Mouse (Mus musculus) hindbrain, embryonic 14.5 days (tissue): Measurements from ENCODE around the gene Scel. TPM values are rescaled to one million over a fixed set of nuclear protein-coding genes. Genes with fewer than 3 reads are reported as not detected.

Experiments used
- ATAC-seq: fragments of 200-750 bp; cut with Nextera tagmentation; 2 replicates; pipeline ENCODE4 v1.8.0; 2017; ENCODE audit warnings: moderate number of reproducible peaks, mild to moderate bottlenecking, moderate TSS enrichment, moderate library complexity; ENCODE audit not compliant: low FRiP score
- DNase-seq: peaks from one replicate; pipeline ENCODE4 v3.0.0-alpha.2; 2015; ENCODE audit warnings: low spot score
- H3K27ac ChIP-seq: fragments of 300-500 bp; sonication (generic); 2 replicates; pipeline ENCODE4 v1.5.1; 2014; ENCODE audit warnings: mild to moderate bottlenecking, moderate library complexity
- H3K27me3 ChIP-seq: fragments of 300-500 bp; sonication (generic); 2 replicates; pipeline ENCODE4 v1.6.1; 2014; ENCODE audit warnings: mild to moderate bottlenecking, low read length, mixed read lengths; ENCODE audit not compliant: control insufficient read depth, insufficient read depth
- H3K36me3 ChIP-seq: fragments of 300-500 bp; sonication (generic); replicated peaks from 2 replicates; pipeline ENCODE4 v1.6.1; 2014; ENCODE audit not compliant: control insufficient read depth, insufficient read depth
- H3K4me1 ChIP-seq: fragments of 300-500 bp; sonication (generic); replicated peaks from 2 replicates; pipeline ENCODE4 v1.6.1; 2014; ENCODE audit warnings: antibody characterized with exemption, low read length, mixed read lengths; ENCODE audit not compliant: control insufficient read depth, insufficient read depth
- H3K4me2 ChIP-seq: fragments of 300-500 bp; sonication (generic); replicated peaks from 2 replicates; pipeline ENCODE4 v1.6.1; 2014; ENCODE audit warnings: mild to moderate bottlenecking, moderate library complexity
- H3K4me3 ChIP-seq: fragments of 300-500 bp; sonication (generic); replicated peaks from 2 replicates; pipeline ENCODE4 v1.5.1; 2014; ENCODE audit warnings: mild to moderate bottlenecking, low read length
- H3K9ac ChIP-seq: fragments of 300-500 bp; sonication (generic); 2 replicates; pipeline ENCODE4 v1.6.1; 2014
- H3K9me3 ChIP-seq: fragments of 300-500 bp; sonication (generic); 2 replicates; pipeline ENCODE4 v1.6.1; 2016; ENCODE audit warnings: low read length; ENCODE audit not compliant: control insufficient read depth
- WGBS: fragments of 180-500 bp; shearing (Covaris S2); extraction: QIAGEN DNeasy Blood & Tissue Kit; methylation state at CpG from one replicate; pipeline ENCODE4 v1.1.7; 2014; 5-methylcytosine and 5-hydroxymethylcytosine counted together
- polyA plus RNA-seq: library from polyadenylated mRNA; unstranded; fragments of >200 nt; fragmentation: Nextera tagmentation; extraction: Ambion mirVana; gene quantifications from 2 replicates; pipeline ENCODE4 v1.2.1, GENCODE M21; 2014

Gene Scel
- polyA plus RNA-seq, 1 experiment from 2014 or later: 0.36 TPM

DNA sequence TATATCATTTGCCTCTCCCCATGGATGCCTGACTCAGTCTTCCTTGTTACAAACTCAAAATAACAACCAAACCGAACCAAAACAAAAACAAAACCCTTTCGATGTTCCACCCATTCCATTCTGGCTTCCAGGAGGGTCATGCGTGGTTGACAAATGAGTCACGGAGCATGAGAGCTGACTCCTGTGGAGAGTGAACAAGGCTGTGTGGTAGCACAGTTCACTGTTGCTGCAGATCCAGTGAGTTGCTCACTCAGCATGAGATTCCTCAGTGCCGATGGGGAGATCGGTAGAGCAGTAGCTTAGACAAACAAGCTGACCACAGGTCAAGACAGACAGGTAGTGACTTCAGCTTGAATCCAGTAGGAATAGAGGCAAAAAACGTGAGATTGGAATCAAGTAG is 12.8 kb upstream of the Scel start:
- H3K36me3 ChIP-seq: no peaks in the 10 kb centered on the region
- H3K4me3 ChIP-seq: no peak overlapping the region
- H3K27me3 ChIP-seq: no peaks in the 10 kb centered on the region
- H3K27ac ChIP-seq: no peak overlapping the region
- no peaks in the 10 kb centered on the region for H3K4me1 ChIP-seq
- H3K9me3 ChIP-seq: no peaks in the 10 kb centered on the region
- H3K9ac ChIP-seq: no peak overlapping the region
- 25% methylated on average over 7 of the region's 7 CpGs for WGBS
- no peak for ATAC-seq
- no peak overlapping the region for H3K4me2 ChIP-seq
- DNase-seq: no peak

GRCm38 (mm10) chr14:103500941-103501340 is 12.2 kb upstream of the Scel start:
- Histone ChIP-seq H3K36me3 (no peaks in the 10 kb centered on the region), H3K4me2 (no peak overlapping the region), H3K27me3 (no peaks in the 10 kb centered on the region), H3K27ac (no peak overlapping the region), H3K4me3 (no peak overlapping the region), H3K9ac (no peak overlapping the region), H3K9me3 (no peaks in the 10 kb centered on the region), H3K4me1 (no peaks in the 10 kb centered on the region)
- 23% methylated on average over 4 of the region's 4 CpGs for WGBS
- ATAC-seq (no peak), DNase-seq (no peak)

DNA sequence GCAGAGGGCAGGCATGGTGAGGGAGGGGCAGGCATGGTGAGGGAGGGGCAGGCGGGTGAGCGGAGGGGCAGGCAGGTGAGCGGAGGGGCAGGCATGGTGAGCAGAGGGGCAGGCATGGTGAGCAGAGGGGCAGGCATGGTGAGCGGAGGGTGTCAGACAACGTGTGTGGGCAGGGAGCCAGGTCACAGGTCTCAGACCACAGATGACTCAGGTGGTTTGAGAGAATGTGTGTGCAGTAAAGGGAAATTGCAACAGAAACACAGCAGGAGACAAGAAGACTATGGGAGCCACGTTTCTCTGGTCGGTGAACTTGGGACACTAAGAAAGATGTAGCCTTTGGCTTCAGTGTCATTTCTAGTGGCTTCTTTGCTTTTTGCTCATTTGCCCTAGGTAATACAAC is 8.6 kb upstream of the Scel start:
- Histone ChIP-seq H3K4me2 (no peak overlapping the region), H3K27ac (no peak overlapping the region), H3K4me3 (no peak overlapping the region), H3K36me3 (no peaks in the 10 kb centered on the region), H3K9me3 (no peaks in the 10 kb centered on the region), H3K4me1 (no peaks in the 10 kb centered on the region), H3K27me3 (no peaks in the 10 kb centered on the region), H3K9ac (no peak overlapping the region)
- DNase-seq (no peak), ATAC-seq (no peak)
- 84% methylated on average over 7 of the region's 7 CpGs for WGBS

DNA sequence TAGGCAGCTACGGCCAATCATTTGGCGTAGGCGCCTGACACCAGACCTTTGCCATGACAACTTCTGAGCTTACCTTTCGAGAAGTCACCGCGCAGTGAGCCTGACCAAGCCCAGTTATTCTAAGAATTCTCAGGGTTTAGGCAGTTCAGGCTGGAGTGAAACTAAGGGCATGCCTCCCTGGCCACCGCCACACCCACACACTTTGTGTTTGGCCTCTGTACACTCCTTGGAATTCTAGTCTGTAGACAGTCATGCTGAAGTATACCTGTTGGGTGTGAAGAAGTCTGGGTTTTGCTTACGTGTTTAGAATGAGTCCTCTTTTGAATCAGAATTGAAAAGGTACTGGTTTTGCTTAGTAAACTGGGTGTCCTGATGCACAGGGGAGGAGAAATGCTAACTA is 3.6 kb upstream of the Scel start:
- H3K27ac ChIP-seq: no peak overlapping the region
- H3K36me3 ChIP-seq: no peaks in the 10 kb centered on the region
- no peak overlapping the region for H3K9ac ChIP-seq
- no peaks in the 10 kb centered on the region for H3K27me3 ChIP-seq
- H3K4me2 ChIP-seq: no peak overlapping the region
- ATAC-seq (no peak), DNase-seq (no peak)
- H3K4me3 ChIP-seq: no peak overlapping the region
- peaks cover 6% of the 10 kb centered on the region; the same call in 1 of the 2 replicates for H3K4me1 ChIP-seq
- 91% methylated on average over 8 of the region's 8 CpGs for WGBS
- H3K9me3 ChIP-seq: no peaks in the 10 kb centered on the region

- Histone ChIP-seq H3K4me1 (peaks cover 6% of the 10 kb centered on the region; the same call in 1 of the 2 replicates), H3K9me3 (no peaks in the 10 kb centered on the region), H3K4me3 (no peak overlapping the region), H3K4me2 (peak overlapping the region; percentile 44), H3K27me3 (no peaks in the 10 kb centered on the region), H3K9ac (no peak overlapping the region; the same call in 1 of the 2 replicates), H3K36me3 (no peaks in the 10 kb centered on the region), H3K27ac (no peak overlapping the region)
- ATAC-seq (no peak), DNase-seq (no peak)
- WGBS: 53% methylated on average over 7 of the region's 7 CpGs
These were observed 300 bp downstream of the Scel start for GRCm38 (mm10) chr14:103513473-103513811.

DNA sequence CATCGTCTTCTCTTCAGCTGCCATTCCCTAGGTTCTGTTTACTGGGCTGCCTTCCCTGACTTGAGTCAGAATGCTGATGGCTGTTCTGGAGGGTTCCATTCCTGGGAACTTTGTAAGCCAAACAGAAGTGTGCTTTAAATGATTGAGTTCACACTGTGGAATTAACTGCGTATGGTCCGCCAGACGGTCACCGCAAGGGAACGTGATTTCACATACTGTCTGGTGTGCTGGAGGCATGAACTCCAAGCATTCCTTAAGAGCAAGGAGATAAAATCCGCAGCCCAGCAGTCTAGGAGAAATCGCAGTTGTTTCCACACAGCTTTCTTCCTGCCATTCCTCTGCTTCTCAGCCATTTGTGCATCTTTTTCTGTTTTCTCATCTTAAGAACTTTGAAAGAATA is 2.3 kb downstream of the Scel start:
- Histone ChIP-seq H3K27ac (no peak overlapping the region), H3K36me3 (no peaks in the 10 kb centered on the region), H3K27me3 (no peaks in the 10 kb centered on the region), H3K4me3 (no peak overlapping the region), H3K4me2 (no peak overlapping the region), H3K4me1 (peaks cover 6% of the 10 kb centered on the region; the same call in 1 of the 2 replicates), H3K9me3 (no peaks in the 10 kb centered on the region), H3K9ac (no peak overlapping the region)
- ATAC-seq (no peak), DNase-seq (no peak)
- 91% methylated on average over 8 of the region's 8 CpGs for WGBS

GRCm38 (mm10) chr14:103526286-103526685 is 13.1 kb downstream of the Scel start:
- 88% methylated on average over 1 of the region's 1 CpGs for WGBS
- H3K27ac ChIP-seq: no peak overlapping the region
- no peaks in the 10 kb centered on the region for H3K36me3 ChIP-seq
- 0 out of 2 replicates have a peak, but pooled peaks cover 6% of the 10 kb centered on the region for H3K4me1 ChIP-seq
- DNase-seq (no peak), ATAC-seq (no peak)
- H3K27me3 ChIP-seq: no peaks in the 10 kb centered on the region
- H3K4me2 ChIP-seq: no peak overlapping the region
- H3K9ac ChIP-seq: no peak overlapping the region
- H3K9me3 ChIP-seq: no peaks in the 10 kb centered on the region
- no peak overlapping the region for H3K4me3 ChIP-seq

DNA sequence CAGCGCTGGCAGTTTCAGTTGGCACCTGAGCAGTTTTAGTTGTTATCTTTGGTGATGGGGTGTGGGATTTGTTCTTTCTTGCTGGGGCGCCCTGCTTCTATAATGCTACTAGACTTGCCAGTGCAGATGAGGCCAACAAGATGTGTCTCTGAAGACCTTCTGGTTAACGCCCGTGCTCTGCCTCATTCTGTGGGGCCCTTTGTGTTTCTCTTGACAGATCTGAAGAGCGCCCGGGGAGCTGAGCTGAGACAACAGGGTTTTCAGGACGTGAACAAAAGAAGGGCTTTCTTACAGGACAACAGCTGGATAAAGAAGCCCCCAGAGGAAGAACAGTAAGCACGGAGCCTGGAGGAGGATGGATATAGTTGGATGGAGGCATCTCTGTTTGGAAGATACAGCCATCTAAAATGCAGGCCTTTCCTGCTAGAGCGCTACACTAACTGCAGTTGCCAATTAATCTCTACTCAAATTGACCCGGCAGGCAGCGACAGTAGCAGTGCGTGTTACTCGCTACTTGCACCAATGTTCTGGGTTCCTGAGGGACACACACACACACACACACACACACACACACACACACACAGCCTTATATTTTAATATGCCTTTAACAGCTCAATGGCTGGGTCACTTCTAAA is 16.7 kb downstream of the Scel start:
- DNase-seq (no peak), ATAC-seq (peak; percentile 17; the same call in 1 of the 2 replicates)
- Histone ChIP-seq H3K4me3 (no peak overlapping the region), H3K9me3 (no peaks in the 10 kb centered on the region), H3K4me2 (peak overlapping the region; percentile 24), H3K9ac (no peak overlapping the region), H3K27ac (no peak overlapping the region), H3K4me1 (0 out of 2 replicates have a peak, but pooled peaks cover 6% of the 10 kb centered on the region), H3K27me3 (no peaks in the 10 kb centered on the region), H3K36me3 (no peaks in the 10 kb centered on the region)
- WGBS: 18% methylated on average over 13 of the region's 13 CpGs

DNA sequence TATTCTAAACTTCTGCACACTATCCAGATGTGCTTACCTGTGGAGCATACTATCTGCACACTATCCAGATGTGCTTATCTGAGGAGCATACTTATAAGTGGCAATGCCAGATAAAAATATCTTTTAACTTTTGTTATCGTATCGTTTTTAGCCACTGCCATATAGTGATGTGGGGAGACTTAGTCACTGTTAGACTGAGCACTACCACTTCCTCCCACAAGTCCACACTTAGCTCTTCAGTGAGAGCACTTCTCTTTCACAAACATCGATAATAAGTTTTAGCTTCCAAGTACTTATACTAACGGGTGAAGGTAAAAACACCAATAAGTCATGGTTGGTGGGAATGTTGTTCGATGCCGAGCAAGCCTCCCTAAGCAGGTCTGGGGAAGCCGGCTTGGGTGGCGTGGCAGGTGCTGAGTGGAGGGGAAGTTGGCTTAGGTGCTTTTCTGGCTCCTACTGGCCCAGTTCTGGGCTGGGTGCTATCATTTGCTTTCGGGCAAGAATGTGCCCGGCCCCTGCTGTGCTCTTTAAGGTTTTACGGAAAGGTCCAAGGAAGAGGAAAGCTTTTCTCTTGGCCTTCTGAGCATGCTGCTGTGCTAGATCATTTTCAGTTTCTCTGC is 18.7 kb downstream of the Scel start:
- Histone ChIP-seq H3K4me1 (0 out of 2 replicates have a peak, but pooled peaks cover 6% of the 10 kb centered on the region), H3K27me3 (no peaks in the 10 kb centered on the region), H3K36me3 (no peaks in the 10 kb centered on the region), H3K9ac (no peak overlapping the region), H3K9me3 (no peaks in the 10 kb centered on the region), H3K4me3 (no peak overlapping the region), H3K4me2 (no peak overlapping the region), H3K27ac (no peak overlapping the region)
- DNase-seq (no peak), ATAC-seq (no peak)
- 90% methylated on average over 11 of the region's 11 CpGs for WGBS
